ENCODE assay signal across 21 mouse cellular contexts in genomic region chr10:43422061-43422770, GRCm38 (mm10). TPM values are rescaled to one million over a fixed set of nuclear protein-coding genes. Genes with fewer than 3 reads are reported as not detected.
DNase-seq lines count a peak whose midpoint lies in the region; ATAC-seq lines count a peak whose summit lies in the region.
"Had no signal": no experiment of that assay in that cellular context is flagged by ENCODE, and none has a peak within 500 bp of the region (broad histone marks: within the 10 kb centered on the region; RNA-seq: fewer than 3 reads in every experiment).

No protein-coding gene starts in this region.

- H3K27me3 ChIP-seq in midbrain, embryonic 11.5 days (ENCODE audit: control insufficient read depth, insufficient read depth, low read length) = no peaks in the 10 kb centered on the region
- no peaks in the 10 kb centered on the region for H3K27me3 ChIP-seq in midbrain, embryonic 10.5 days (ENCODE audit: low read depth, poor library complexity, severe bottlenecking)
- no peaks in the 10 kb centered on the region for H3K27me3 ChIP-seq in hindbrain, embryonic 15.5 days
- no peaks in the 10 kb centered on the region for H3K27me3 ChIP-seq in splenic B cell, adult 2 months (ENCODE audit: control insufficient read depth, insufficient read depth, low read length, poor library complexity, severe bottlenecking)
- H3K27me3 ChIP-seq in intestine, embryonic 16.5 days (replicated peaks; ENCODE audit: control insufficient read depth, insufficient read depth, low read length) = no peaks in the 10 kb centered on the region
- H3K27me3 ChIP-seq: kidney, embryonic 15.5 days; limb, embryonic 15.5 days; megakaryocyte, embryonic 14.5 days had no signal

- peak overlapping the region; percentile 48 for H3K27ac ChIP-seq in midbrain, embryonic 11.5 days (ENCODE audit: low read depth, low read length)
- no peak overlapping the region; the same call in 1 of the 2 replicates for H3K27ac ChIP-seq in midbrain, embryonic 10.5 days (replicated peaks)
- H3K27ac ChIP-seq in hindbrain, embryonic 15.5 days (replicated peaks) = peak overlapping the region; percentile 2; the same call in 1 of the 2 replicates
- H3K27ac ChIP-seq in intestine, embryonic 16.5 days (ENCODE audit: low read length) = no peak overlapping the region
- H3K27ac ChIP-seq: kidney, embryonic 15.5 days; limb, embryonic 15.5 days; stomach, postnatal 0 days had no signal

- H3K9ac ChIP-seq in midbrain, embryonic 11.5 days (ENCODE audit: low read length) = no peak overlapping the region
- H3K9ac ChIP-seq in hindbrain, embryonic 15.5 days = no peak overlapping the region
- no peak overlapping the region for H3K9ac ChIP-seq in intestine, embryonic 16.5 days (ENCODE audit: low read depth, low read length)
- H3K9ac ChIP-seq: kidney, embryonic 15.5 days; limb, embryonic 15.5 days; liver, postnatal 0 days had no signal

- H3K4me2 ChIP-seq in midbrain, embryonic 11.5 days = no peak overlapping the region
- H3K4me2 ChIP-seq in hindbrain, embryonic 15.5 days = no peak overlapping the region
- no peak overlapping the region for H3K4me2 ChIP-seq in intestine, embryonic 16.5 days (ENCODE audit: low read depth, low read length)
- H3K4me2 ChIP-seq: kidney, embryonic 15.5 days; limb, embryonic 15.5 days had no signal

- no peaks in the 10 kb centered on the region for H3K4me1 ChIP-seq in midbrain, embryonic 11.5 days (ENCODE audit: control insufficient read depth, insufficient read depth, low read length)
- 0 out of 2 replicates have a peak, but pooled peaks cover 4% of the 10 kb centered on the region for H3K4me1 ChIP-seq in midbrain, embryonic 10.5 days
- peaks cover 14% of the 10 kb centered on the region; the same call in 1 of the 2 replicates for H3K4me1 ChIP-seq in hindbrain, embryonic 15.5 days (replicated peaks)
- H3K4me1 ChIP-seq in intestine, embryonic 16.5 days (ENCODE audit: control insufficient read depth, insufficient read depth, low read length) = no peaks in the 10 kb centered on the region
- H3K4me1 ChIP-seq: kidney, embryonic 15.5 days; limb, embryonic 15.5 days had no signal

- H3K9me3 ChIP-seq in midbrain, embryonic 11.5 days (ENCODE audit: control insufficient read depth, low read length) = no peaks in the 10 kb centered on the region
- H3K9me3 ChIP-seq in midbrain, embryonic 10.5 days (replicated peaks) = no peaks in the 10 kb centered on the region
- no peaks in the 10 kb centered on the region for H3K9me3 ChIP-seq in hindbrain, embryonic 15.5 days
- no peaks in the 10 kb centered on the region for H3K9me3 ChIP-seq in intestine, embryonic 16.5 days (ENCODE audit: control insufficient read depth, low read length)
- H3K9me3 ChIP-seq: kidney, embryonic 15.5 days; limb, embryonic 15.5 days; megakaryocyte, embryonic 14.5 days had no signal

- peak; percentile 65; the same call in 1 of the 2 replicates for ATAC-seq in midbrain, embryonic 11.5 days (ENCODE audit: low FRiP score)
- ATAC-seq in hindbrain, embryonic 15.5 days (ENCODE audit: low FRiP score, low read depth) = no peak; the same call in 1 of the 2 replicates
- no peak for ATAC-seq in intestine, embryonic 16.5 days
- ATAC-seq: liver, postnatal 0 days had no signal

- WGBS in midbrain, embryonic 11.5 days = 78% methylated on average over 15 of the region's 15 CpGs
- WGBS in midbrain, embryonic 10.5 days = 81% methylated on average over 15 of the region's 15 CpGs
- WGBS in hindbrain, embryonic 15.5 days = 46% methylated on average over 15 of the region's 15 CpGs
- WGBS in intestine, embryonic 16.5 days = 74% methylated on average over 15 of the region's 15 CpGs

- H3K4me3 ChIP-seq in midbrain, embryonic 11.5 days (ENCODE audit: low read depth, low read length) = no peak overlapping the region
- H3K4me3 ChIP-seq in midbrain, embryonic 10.5 days = no peak overlapping the region
- no peak overlapping the region for H3K4me3 ChIP-seq in hindbrain, embryonic 15.5 days
- no peak overlapping the region for H3K4me3 ChIP-seq in intestine, embryonic 16.5 days (ENCODE audit: low read length)
- H3K4me3 ChIP-seq: erythroblast, embryonic 14.5 days; kidney, embryonic 15.5 days; limb, embryonic 15.5 days; megakaryocyte, embryonic 14.5 days had no signal

- no peaks in the 10 kb centered on the region for H3K36me3 ChIP-seq in midbrain, embryonic 11.5 days (ENCODE audit: control insufficient read depth, insufficient read depth, low read length)
- H3K36me3 ChIP-seq in midbrain, embryonic 10.5 days = no peaks in the 10 kb centered on the region
- no peaks in the 10 kb centered on the region for H3K36me3 ChIP-seq in hindbrain, embryonic 15.5 days
- H3K36me3 ChIP-seq in splenic B cell, adult 2 months (ENCODE audit: control insufficient read depth, insufficient read depth, low read length, poor library complexity, severe bottlenecking) = no peaks in the 10 kb centered on the region
- H3K36me3 ChIP-seq in intestine, embryonic 16.5 days (ENCODE audit: control insufficient read depth, insufficient read depth, low read length) = no peaks in the 10 kb centered on the region
- H3K36me3 ChIP-seq: kidney, embryonic 15.5 days; limb, embryonic 15.5 days had no signal

- peak; percentile 8 for DNase-seq in embryo, embryonic 11 days
- DNase-seq in embryo, embryonic 10.5 days (ENCODE audit: low spot score) = no peak
- DNase-seq in midbrain, embryonic 11.5 days (ENCODE audit: low spot score, missing footprints) = no peak
- DNase-seq in midbrain, embryonic 10.5 days (ENCODE audit: low spot score) = no peak
- DNase-seq in splenic B cell, adult 2 months (ENCODE audit: low read depth, low spot score) = peak; percentile 51
- no peak for DNase-seq in Muller cell, postnatal 12 days (ENCODE audit: inconsistent ontology term)
- DNase-seq: adrenal gland, adult 2 months; cerebellum, adult 11 months; cerebellum, postnatal 25 days; layer of hippocampus, postnatal 36 days; liver, postnatal 0 days; lung, postnatal 14 days; right cerebral cortex, postnatal 14 days; thymus, postnatal 25 days had no signal

RNA-seq across cellular contexts. Expression of gene Bend3, which starts 56.4 kb away (rescaled TPM):
- 7.7 and 8.3 TPM in 2 replicates for polyA plus RNA-seq in midbrain, embryonic 11.5 days (2014; fragmentation: Nextera tagmentation; extraction: Ambion mirVana)
- 7.5 and 7.7 TPM in 2 replicates for polyA plus RNA-seq in midbrain, embryonic 10.5 days (2016; fragmentation: Nextera tagmentation; extraction: Ambion mirVana)
- polyA plus RNA-seq in hindbrain, embryonic 15.5 days (2015; fragmentation: Nextera tagmentation; extraction: Ambion mirVana) = 3.6 and 4.3 TPM in 2 replicates
- 2.1 and 2.2 TPM in 2 replicates for polyA plus RNA-seq in intestine, embryonic 16.5 days (2015; fragmentation: Nextera tagmentation; extraction: Ambion mirVana)

Comparison
In these comparisons a context has a peak if more than half of its experiments do, and no peak if none do; other contexts are left out.
1. DNase-seq: peak in embryo, embryonic 11 days (single experiment) and splenic B cell, adult 2 months (single experiment); none in embryo, embryonic 10.5 days (single experiment), midbrain, embryonic 11.5 days (single experiment), midbrain, embryonic 10.5 days (single experiment) and Muller cell, postnatal 12 days (single experiment).
2. H3K27ac ChIP-seq: peak in midbrain, embryonic 11.5 days (single experiment) and hindbrain, embryonic 15.5 days (single experiment); none in midbrain, embryonic 10.5 days (single experiment) and intestine, embryonic 16.5 days (single experiment).